Mouse (Mus musculus) forebrain, embryonic 10.5 days (tissue): ENCODE data around the gene Itsn1. TPM values are rescaled to one million over a fixed set of nuclear protein-coding genes. Genes with fewer than 3 reads are reported as not detected.

Source experiments
- DNase-seq: peaks from one replicate; pipeline ENCODE4 v3.0.0-alpha.2; 2017; ENCODE audit warnings: low spot score; ENCODE audit errors: extremely low spot score
- H3K27ac ChIP-seq: fragments of 300-500 bp; sonication (generic); 2 replicates; pipeline ENCODE4 v1.5.1; 2016; ENCODE audit warnings: mild to moderate bottlenecking
- H3K27me3 ChIP-seq: fragments of 300-500 bp; sonication (generic); 2 replicates; pipeline ENCODE4 v1.6.1; 2016; ENCODE audit warnings: mild to moderate bottlenecking; ENCODE audit not compliant: poor library complexity, severe bottlenecking
- H3K36me3 ChIP-seq: fragments of 300-500 bp; sonication (generic); replicated peaks from 2 replicates; pipeline ENCODE4 v1.6.1; 2016; ENCODE audit warnings: mild to moderate bottlenecking, moderate library complexity
- H3K4me1 ChIP-seq: fragments of 300-500 bp; sonication (generic); 2 replicates; pipeline ENCODE4 v1.6.1; 2016
- H3K4me3 ChIP-seq: fragments of 300-500 bp; sonication (generic); 2 replicates; pipeline ENCODE4 v1.5.1; 2016; ENCODE audit warnings: mild to moderate bottlenecking, moderate library complexity
- H3K9me3 ChIP-seq: fragments of 300-500 bp; sonication (generic); 2 replicates; pipeline ENCODE4 v1.6.1; 2016; ENCODE audit warnings: mild to moderate bottlenecking, moderate library complexity
- WGBS: fragments of 180-500 bp; shearing (Covaris S2); methylation state at CpG from one replicate; pipeline ENCODE4 v1.1.7; 2016; 5-methylcytosine and 5-hydroxymethylcytosine counted together
- polyA plus RNA-seq: library from polyadenylated mRNA; unstranded; fragments of >200 nt; fragmentation: Nextera tagmentation; extraction: Ambion mirVana; gene quantifications from 2 replicates; pipeline ENCODE4 v1.2.1, GENCODE M21; 2016

Itsn1 gene
- polyA plus RNA-seq, 1 experiment from 2014 or later: 38.7 TPM

DNA sequence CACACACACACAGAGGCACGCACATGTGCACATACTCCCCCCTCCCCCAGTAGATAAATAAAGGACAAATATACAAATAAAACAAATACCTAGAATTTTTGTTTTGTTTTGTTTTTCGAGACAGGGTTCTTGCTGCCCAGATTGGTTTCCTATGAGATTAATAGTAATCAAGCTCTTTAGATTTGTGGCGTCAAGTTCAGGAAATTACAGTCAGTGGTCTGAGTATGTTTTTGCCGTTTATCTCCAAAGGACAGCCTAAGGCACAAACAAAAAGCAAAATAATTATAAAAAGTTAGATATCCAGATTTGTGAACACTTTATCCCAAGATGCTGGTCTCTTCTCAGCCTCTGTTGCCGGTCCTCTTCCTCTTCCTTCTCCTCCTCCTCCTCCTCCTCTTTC, 104.0 kb downstream of the Itsn1 start:
- Histone ChIP-seq H3K27ac (no peak overlapping the region), H3K4me3 (no peak overlapping the region), H3K36me3 (peaks cover 52% of the 10 kb centered on the region), H3K4me1 (peaks cover 56% of the 10 kb centered on the region), H3K9me3 (no peaks in the 10 kb centered on the region), H3K27me3 (no peaks in the 10 kb centered on the region)
- WGBS: 94% methylated on average over 5 of the region's 5 CpGs
- DNase-seq: no peak

DNA sequence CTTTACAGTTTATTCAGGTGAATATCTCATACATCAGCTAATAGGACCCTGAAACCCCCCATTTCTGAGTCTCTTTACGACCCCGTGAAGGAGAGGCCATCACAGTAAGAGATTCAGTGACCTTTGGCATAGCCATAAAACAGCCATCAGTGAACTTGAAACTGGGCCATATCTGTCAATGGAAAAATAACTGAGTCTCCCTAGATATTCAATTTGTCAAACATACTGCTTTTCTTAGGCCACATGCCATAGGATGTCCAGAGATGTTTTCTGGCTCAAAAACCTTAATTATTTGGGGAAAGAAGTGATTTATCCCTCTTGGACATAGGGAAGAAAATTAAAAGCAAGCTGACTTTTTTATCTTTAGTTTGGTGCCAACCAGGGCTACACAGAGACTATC, 104.5 kb downstream of the Itsn1 start:
- WGBS: 88% methylated on average over 2 of the region's 2 CpGs
- Histone ChIP-seq H3K36me3 (peaks cover 52% of the 10 kb centered on the region), H3K27me3 (no peaks in the 10 kb centered on the region), H3K27ac (no peak overlapping the region), H3K4me3 (no peak overlapping the region), H3K4me1 (peaks cover 52% of the 10 kb centered on the region), H3K9me3 (no peaks in the 10 kb centered on the region)
- no peak for DNase-seq

DNA sequence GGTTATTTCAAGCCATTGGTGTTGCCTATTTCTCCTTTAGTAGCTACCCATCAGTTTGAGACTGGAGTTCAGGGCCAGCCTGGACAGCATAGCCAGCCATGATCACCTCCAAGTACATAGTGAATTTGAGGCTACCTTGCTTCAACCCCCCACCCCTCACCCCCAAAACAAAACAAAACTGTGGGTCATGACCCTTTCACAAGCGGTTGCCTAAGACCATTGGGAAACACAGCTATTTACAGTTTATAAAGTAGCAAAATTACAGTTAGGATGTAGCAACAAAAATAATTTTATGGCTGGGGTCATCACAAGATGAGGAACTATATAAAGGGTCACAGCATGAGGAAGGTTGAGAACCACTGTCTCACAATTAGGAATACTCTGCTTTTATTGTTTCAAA, 104.9 kb downstream of the Itsn1 start:
- WGBS: 92% methylated on average over 1 of the region's 1 CpGs
- DNase-seq: no peak
- no peak overlapping the region for H3K4me3 ChIP-seq
- H3K36me3 ChIP-seq: peaks cover 53% of the 10 kb centered on the region
- no peak overlapping the region for H3K27ac ChIP-seq
- no peaks in the 10 kb centered on the region for H3K9me3 ChIP-seq
- no peaks in the 10 kb centered on the region for H3K27me3 ChIP-seq
- peaks cover 52% of the 10 kb centered on the region for H3K4me1 ChIP-seq

DNA sequence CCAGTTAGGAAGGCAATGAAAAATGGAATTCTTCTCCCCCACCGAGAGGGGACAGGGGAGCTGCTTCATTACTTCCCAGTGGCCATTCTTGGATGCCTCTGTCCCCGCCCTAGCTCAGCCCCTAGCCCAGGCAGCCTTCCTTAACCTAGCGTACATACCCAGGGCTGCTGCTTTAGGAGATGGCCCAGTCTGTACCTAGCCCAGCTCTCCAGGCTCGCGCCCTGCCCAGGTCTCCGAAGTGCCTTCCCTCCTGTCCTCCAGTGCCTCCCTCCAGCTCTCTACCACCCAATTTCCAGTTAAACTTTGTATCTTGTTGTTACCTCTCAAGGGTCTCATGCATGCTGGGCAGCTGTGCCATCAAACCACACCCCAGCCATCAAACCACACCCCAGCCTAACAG, 106.7 kb downstream of the Itsn1 start:
- Histone ChIP-seq H3K27ac (peak overlapping the region; percentile 76), H3K27me3 (no peaks in the 10 kb centered on the region), H3K36me3 (peaks cover 52% of the 10 kb centered on the region), H3K4me1 (peaks cover 53% of the 10 kb centered on the region), H3K9me3 (no peaks in the 10 kb centered on the region), H3K4me3 (no peak overlapping the region)
- DNase-seq: no peak
- 81% methylated on average over 6 of the region's 6 CpGs for WGBS

- Histone ChIP-seq H3K9me3 (no peaks in the 10 kb centered on the region), H3K36me3 (peaks cover 53% of the 10 kb centered on the region), H3K27ac (peak overlapping the region; percentile 76), H3K4me1 (peaks cover 55% of the 10 kb centered on the region), H3K4me3 (no peak overlapping the region; the same call in 1 of the 2 replicates), H3K27me3 (no peaks in the 10 kb centered on the region)
- 62% methylated on average over 18 of the region's 18 CpGs for WGBS
- no peak for DNase-seq
Observed at GRCm38 (mm10) chr16:91836592-91837557, 107.8 kb downstream of the Itsn1 start.

DNA sequence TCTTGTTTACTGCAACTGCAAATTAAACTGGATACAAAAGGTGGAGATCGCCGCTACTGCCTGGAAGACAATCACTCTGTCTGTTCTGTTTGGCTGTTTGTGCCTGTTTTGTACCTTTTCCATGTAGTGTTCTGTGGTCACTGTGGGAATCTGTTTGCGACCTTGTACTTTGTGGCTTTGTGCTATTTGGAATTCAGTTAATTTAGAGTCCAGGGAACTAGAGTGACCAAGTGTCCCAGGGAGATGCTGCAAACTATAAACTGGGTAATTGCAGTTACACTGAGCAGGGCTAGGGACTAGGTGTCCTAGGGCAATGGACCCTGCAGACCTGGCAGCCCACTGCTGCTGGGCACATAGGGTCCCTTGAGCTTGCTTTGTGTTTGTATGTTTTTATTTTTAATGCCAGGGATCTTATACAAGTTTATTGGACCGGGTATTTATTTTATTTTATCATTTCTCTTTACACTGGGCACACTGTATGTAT, 108.5 kb downstream of the Itsn1 start:
- H3K4me1 ChIP-seq: peaks cover 55% of the 10 kb centered on the region
- peaks cover 57% of the 10 kb centered on the region for H3K36me3 ChIP-seq
- H3K9me3 ChIP-seq: no peaks in the 10 kb centered on the region
- no peak for DNase-seq
- H3K27me3 ChIP-seq: no peaks in the 10 kb centered on the region
- WGBS: 75% methylated on average over 4 of the region's 4 CpGs
- peak overlapping the region; percentile 76 for H3K27ac ChIP-seq
- H3K4me3 ChIP-seq: no peak overlapping the region

DNA sequence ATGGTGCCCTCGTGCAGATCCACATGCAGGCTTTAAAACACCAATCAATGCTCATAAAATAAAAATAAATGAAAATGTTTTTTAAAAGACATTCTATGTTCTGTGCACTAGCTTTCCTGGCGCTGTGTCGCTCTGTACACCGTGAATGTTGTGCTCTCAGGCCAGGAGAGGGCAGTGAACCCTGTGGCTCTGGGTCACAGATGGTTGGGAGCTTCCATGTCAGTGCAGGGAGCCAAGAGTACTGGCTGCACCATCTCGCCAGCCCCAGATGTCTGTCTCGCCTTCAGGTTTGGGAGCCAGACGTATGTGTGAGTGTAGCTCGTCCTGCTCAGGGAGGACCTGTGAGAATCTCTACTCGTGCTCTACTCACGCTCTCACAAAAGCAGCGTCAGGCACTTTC, 109.7 kb downstream of the Itsn1 start:
- peak overlapping the region; percentile 16; the same call in 1 of the 2 replicates for H3K27ac ChIP-seq
- H3K36me3 ChIP-seq: peaks cover 65% of the 10 kb centered on the region
- no peak for DNase-seq

DNA sequence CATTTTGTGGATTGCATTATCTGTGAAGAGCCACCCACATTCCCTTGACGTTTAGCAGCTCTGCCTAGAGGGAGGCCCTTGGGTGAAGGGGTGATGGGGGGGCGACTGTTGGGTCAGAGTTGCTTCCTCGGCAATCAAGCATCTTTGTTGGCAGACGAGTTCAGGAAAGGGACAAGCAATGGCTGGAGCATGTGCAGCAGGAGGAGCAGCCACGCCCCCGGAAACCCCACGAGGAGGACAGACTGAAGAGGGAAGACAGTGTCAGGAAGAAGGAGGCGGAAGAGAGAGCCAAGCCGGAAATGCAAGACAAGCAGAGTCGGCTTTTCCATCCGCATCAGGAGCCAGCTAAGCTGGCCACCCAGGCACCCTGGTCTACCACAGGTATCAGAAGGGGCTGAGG, 110.4 kb downstream of the Itsn1 start:
- Histone ChIP-seq H3K4me1 (peaks cover 55% of the 10 kb centered on the region), H3K9me3 (no peaks in the 10 kb centered on the region), H3K36me3 (peaks cover 71% of the 10 kb centered on the region), H3K27ac (no peak overlapping the region), H3K27me3 (no peaks in the 10 kb centered on the region), H3K4me3 (no peak overlapping the region)
- DNase-seq: no peak
- 79% methylated on average over 11 of the region's 11 CpGs for WGBS

More for the DNA sequence above, 109.7 kb downstream of the Itsn1 start:
- Histone ChIP-seq H3K9me3 (no peaks in the 10 kb centered on the region), H3K4me1 (peaks cover 55% of the 10 kb centered on the region), H3K4me3 (no peak overlapping the region), H3K27me3 (no peaks in the 10 kb centered on the region)
- WGBS: 93% methylated on average over 11 of the region's 11 CpGs

DNA sequence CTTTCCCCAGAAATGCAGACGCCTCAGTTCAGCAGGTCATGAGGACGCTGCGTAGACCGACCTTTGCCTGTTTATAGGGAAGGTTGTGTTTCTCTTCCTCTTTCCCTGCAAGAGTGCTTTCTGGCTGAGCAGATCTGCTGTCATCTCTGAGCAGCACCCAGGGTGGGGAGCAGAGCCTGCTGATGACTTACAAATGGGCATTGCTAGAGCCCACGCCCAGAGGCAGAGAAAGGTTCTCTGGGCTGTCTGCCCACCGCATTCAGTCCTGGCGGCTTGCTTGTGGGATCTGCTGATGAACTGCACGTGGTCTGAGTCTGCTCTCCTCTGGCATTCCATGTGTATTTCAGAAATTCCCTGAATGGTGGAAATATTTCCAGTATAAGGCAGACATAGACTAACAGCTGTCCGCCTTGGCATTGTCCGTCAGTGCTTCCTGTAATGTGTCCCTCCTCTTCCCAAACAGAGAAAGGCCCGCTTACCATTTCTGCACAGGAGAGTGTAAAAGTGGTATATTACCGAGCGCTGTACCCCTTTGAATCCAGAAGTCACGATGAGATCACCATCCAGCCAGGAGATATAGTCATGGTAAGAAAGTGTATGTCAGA, 112.0 kb downstream of the Itsn1 start:
- 89% methylated on average over 14 of the region's 14 CpGs for WGBS
- peaks cover 77% of the 10 kb centered on the region for H3K36me3 ChIP-seq
- no peaks in the 10 kb centered on the region for H3K9me3 ChIP-seq
- H3K27me3 ChIP-seq: no peaks in the 10 kb centered on the region
- no peak overlapping the region for H3K4me3 ChIP-seq
- H3K4me1 ChIP-seq: peaks cover 56% of the 10 kb centered on the region
- 0 out of 2 replicates have a peak overlapping the region, but pooled peaks have one; percentile 21 for H3K27ac ChIP-seq
- no peak for DNase-seq

DNA sequence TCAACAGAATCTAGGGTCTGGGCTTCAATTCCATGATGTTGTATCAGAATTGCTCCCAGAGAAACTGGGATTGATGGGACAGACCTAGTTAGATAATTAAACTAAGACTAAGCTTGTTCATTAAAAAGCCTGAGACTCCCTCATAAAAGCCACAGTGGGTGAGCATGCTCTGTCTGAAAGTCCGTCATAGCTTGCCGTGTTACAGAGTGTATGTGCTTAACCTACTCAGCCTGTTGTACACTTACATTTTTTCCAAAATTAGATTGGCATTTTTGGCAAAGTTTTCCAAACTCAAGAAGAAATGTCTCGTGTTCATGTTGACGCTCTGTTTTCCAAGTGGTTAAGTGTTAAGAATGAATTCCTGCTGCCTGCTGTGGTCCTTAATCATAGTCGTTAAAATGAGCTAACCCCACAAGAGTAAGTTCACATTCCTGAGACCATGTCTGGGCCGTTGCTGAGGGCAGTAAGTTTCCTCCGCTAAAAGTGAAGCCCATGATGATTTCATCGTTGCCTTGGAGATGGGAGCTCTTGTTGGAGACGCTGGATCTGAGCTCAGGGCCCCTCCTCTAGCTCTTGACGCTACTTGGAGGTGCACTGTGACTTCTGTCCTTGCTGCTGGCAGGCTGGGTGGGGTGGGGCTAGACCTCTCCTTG, 117.1 kb downstream of the Itsn1 start:
- Histone ChIP-seq H3K4me1 (peaks cover 17% of the 10 kb centered on the region), H3K27ac (peak overlapping the region; percentile 31; the same call in 1 of the 2 replicates), H3K9me3 (no peaks in the 10 kb centered on the region), H3K4me3 (no peak overlapping the region), H3K27me3 (no peaks in the 10 kb centered on the region), H3K36me3 (peaks cover 85% of the 10 kb centered on the region)
- WGBS: 54% methylated on average over 10 of the region's 10 CpGs
- DNase-seq: no peak

DNA sequence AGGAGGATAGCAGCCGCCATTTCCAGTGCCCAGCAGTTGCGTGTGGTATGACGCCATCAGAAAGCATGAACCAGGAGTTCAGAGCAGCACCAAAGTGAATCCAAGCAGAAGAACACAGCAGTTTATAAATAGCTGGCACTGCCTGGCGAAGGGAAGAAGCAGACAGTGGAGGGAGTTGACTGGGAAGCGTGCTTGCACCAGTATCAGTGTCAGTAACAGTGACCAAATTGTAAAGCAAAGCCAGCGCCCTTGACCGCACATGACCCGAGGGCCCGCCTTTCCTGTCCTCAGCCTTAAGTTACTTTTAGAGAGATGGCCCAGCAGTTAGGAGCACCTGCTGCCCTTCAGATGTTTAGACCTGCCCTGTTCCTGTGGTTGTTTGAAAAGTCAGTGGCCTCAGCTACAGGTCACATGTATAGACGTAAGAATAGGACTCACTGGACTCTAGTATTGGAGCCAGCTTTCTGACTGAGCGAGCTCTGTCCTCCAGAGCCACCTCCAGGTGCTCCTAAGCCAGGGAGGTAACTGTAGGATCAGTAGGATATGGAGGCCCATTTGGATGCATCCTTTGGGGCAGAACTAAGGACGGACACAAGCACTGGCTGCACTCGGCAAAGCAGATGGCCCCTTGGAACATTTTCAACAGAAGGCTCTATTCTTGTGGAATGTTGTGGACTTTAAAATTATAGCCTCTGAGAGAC, 118.6 kb downstream of the Itsn1 start:
- WGBS: 94% methylated on average over 13 of the region's 13 CpGs
- peaks cover 87% of the 10 kb centered on the region for H3K36me3 ChIP-seq

GRCm38 (mm10) chr16:91848505-91848904, 119.4 kb downstream of the Itsn1 start:
- no peak overlapping the region for H3K27ac ChIP-seq
- H3K27me3 ChIP-seq: no peaks in the 10 kb centered on the region
- 93% methylated on average over 9 of the region's 9 CpGs for WGBS
- H3K9me3 ChIP-seq: no peaks in the 10 kb centered on the region
- H3K4me1 ChIP-seq: peaks cover 16% of the 10 kb centered on the region
- no peak overlapping the region for H3K4me3 ChIP-seq
- H3K36me3 ChIP-seq: peaks cover 87% of the 10 kb centered on the region
- DNase-seq: no peak

More for the DNA sequence above, 118.6 kb downstream of the Itsn1 start:
- Histone ChIP-seq H3K4me1 (peaks cover 16% of the 10 kb centered on the region), H3K27me3 (no peaks in the 10 kb centered on the region), H3K27ac (0 out of 2 replicates have a peak overlapping the region, but pooled peaks have one; percentile 21), H3K4me3 (no peak overlapping the region), H3K9me3 (no peaks in the 10 kb centered on the region)
- no peak for DNase-seq
